Mouse (Mus musculus) CH12.LX (cell line): ENCODE measurements around the gene Slc4a5. TPM values are rescaled to one million over a fixed set of nuclear protein-coding genes. Genes with fewer than 3 reads are reported as not detected.
A peak's percentile ranks its signal among the peaks of the same experiment; 100 is the strongest.

ENCODE experiments used
- DNase-seq: peaks from one replicate; pipeline ENCODE4 v3.0.0-alpha.2; 2013; ENCODE audit errors: extremely low read depth
- H3K27ac ChIP-seq: 2 replicates; pipeline ENCODE4 v1.5.1; 2012; ENCODE audit warnings: low read depth, mild to moderate bottlenecking, control low read depth, moderate library complexity; ENCODE audit not compliant: insufficient read depth
- H3K27me3 ChIP-seq: replicated peaks from 2 replicates; pipeline ENCODE3; 2012; ENCODE audit warnings: inconsistent platforms
- H3K36me3 ChIP-seq, 2 experiments: replicated peaks in 1 of 2; 2 replicates each; pipeline versions ENCODE3 to v1.6.1; 2012; ENCODE audit warnings: inconsistent platforms in 1 of 2, low read length in 1 of 2, mild to moderate bottlenecking in 1 of 2, mixed read lengths in 1 of 2, moderate library complexity in 1 of 2; ENCODE audit not compliant: control insufficient read depth in 1 of 2, insufficient read depth in 1 of 2
- H3K4me1 ChIP-seq, 2 experiments: 2 replicates each; pipeline ENCODE4 v1.6.1; 2012; ENCODE audit warnings: inconsistent platforms in 1 of 2, moderate library complexity in 1 of 2; ENCODE audit not compliant: insufficient read depth in 2 of 2, control insufficient read depth in 1 of 2
- H3K4me2 ChIP-seq: 2 replicates; pipeline ENCODE4 v1.6.1; 2012; ENCODE audit warnings: low read depth, mild to moderate bottlenecking, control low read depth; ENCODE audit not compliant: poor library complexity, insufficient read depth, severe bottlenecking
- H3K4me3 ChIP-seq, 3 experiments: fragments of 150-350 bp in 1 of 3; sonication (generic) in 1 of 3; replicated peaks in 1 of 3; 2 replicates each; pipeline versions ENCODE3 to v1.5.1; 2011 to 2012; ENCODE audit warnings: low read depth in 2 of 3, low read length in 2 of 3, mild to moderate bottlenecking in 2 of 3, moderate library complexity in 2 of 3, control low read depth in 1 of 3, improper control_type of control experiment in 1 of 3, inconsistent platforms in 1 of 3, mixed read lengths in 1 of 3; ENCODE audit not compliant: poor library complexity in 1 of 3
- H3K79me2 ChIP-seq: replicated peaks from 2 replicates; pipeline ENCODE4 v1.6.1; 2012; ENCODE audit warnings: mild to moderate bottlenecking, moderate library complexity; ENCODE audit not compliant: control insufficient read depth, poor library complexity, insufficient read depth, severe bottlenecking; ENCODE audit errors: extremely low read depth
- H3K9ac ChIP-seq: 2 replicates; pipeline ENCODE4 v1.6.1; 2012; ENCODE audit warnings: low read depth, mild to moderate bottlenecking, control low read depth, moderate library complexity; ENCODE audit not compliant: insufficient read depth
- H3K9me3 ChIP-seq: replicated peaks from 2 replicates; pipeline ENCODE3; 2012; ENCODE audit warnings: low read length, inconsistent platforms, mixed read lengths
- BHLHE40 ChIP-seq: IDR thresholded peaks from 2 replicates; pipeline ENCODE4 v1.6.1; 2011; ENCODE audit warnings: mild to moderate bottlenecking, low read depth, low read length, improper control_type of control experiment
- CHD1 ChIP-seq: IDR thresholded peaks from 2 replicates; pipeline ENCODE4 v1.6.1; 2012; ENCODE audit warnings: low read depth, low read length, improper control_type of control experiment, inconsistent platforms
- CHD2 ChIP-seq: IDR thresholded peaks from 2 replicates; pipeline ENCODE4 v1.6.1; 2011; ENCODE audit warnings: low read length, improper control_type of control experiment
- CTCF ChIP-seq, 2 experiments: IDR thresholded peaks in 1 of 2; conservative IDR thresholded peaks in 1 of 2; 2 replicates each; pipeline ENCODE4 v1.5.1; 2011 to 2012; ENCODE audit warnings: low read depth in 2 of 2, low read length in 2 of 2, improper control_type of control experiment in 1 of 2, inconsistent platforms in 1 of 2, mild to moderate bottlenecking in 1 of 2, moderate library complexity in 1 of 2
- E2F4 ChIP-seq: IDR thresholded peaks from 2 replicates; pipeline ENCODE4 v1.6.1; 2011; ENCODE audit warnings: low read depth, low read length, improper control_type of control experiment; ENCODE audit not compliant: insufficient replicate concordance
- ELF1 ChIP-seq: IDR thresholded peaks from 2 replicates; pipeline ENCODE4 v1.6.1; 2014; ENCODE audit warnings: low read depth, mild to moderate bottlenecking, inconsistent platforms, low read length, improper control_type of control experiment
- EP300 ChIP-seq: IDR thresholded peaks from 2 replicates; pipeline ENCODE4 v1.6.1; 2011; ENCODE audit warnings: low read length, improper control_type of control experiment
- ETS1 ChIP-seq: conservative IDR thresholded peaks from 2 replicates; pipeline ENCODE4 v1.6.1; 2012; ENCODE audit warnings: low read depth, mild to moderate bottlenecking, inconsistent platforms, low read length, improper control_type of control experiment, moderate library complexity
- GABPA ChIP-seq: IDR thresholded peaks from 2 replicates; pipeline ENCODE4 v1.6.1; 2012; ENCODE audit warnings: low read depth, low read length, improper control_type of control experiment, inconsistent platforms; ENCODE audit not compliant: insufficient replicate concordance
- IRF4 ChIP-seq: IDR thresholded peaks from 2 replicates; pipeline ENCODE4 v1.6.1; 2014; ENCODE audit warnings: low read depth, mild to moderate bottlenecking, inconsistent platforms, low read length, improper control_type of control experiment
- JUN ChIP-seq: IDR thresholded peaks from 2 replicates; pipeline ENCODE4 v1.6.1; 2011; ENCODE audit warnings: low read depth, mild to moderate bottlenecking, low read length, improper control_type of control experiment, moderate library complexity; ENCODE audit not compliant: insufficient read depth
- MAFK ChIP-seq: IDR thresholded peaks from 2 replicates; pipeline ENCODE4 v1.6.1; 2011; ENCODE audit warnings: low read length, improper control_type of control experiment; ENCODE audit not compliant: insufficient replicate concordance
- MAX ChIP-seq: IDR thresholded peaks from 2 replicates; pipeline ENCODE4 v1.6.1; 2011; ENCODE audit warnings: low read length, improper control_type of control experiment
- MAZ ChIP-seq: IDR thresholded peaks from 2 replicates; pipeline ENCODE4 v1.6.1; 2012; ENCODE audit warnings: low read depth, mild to moderate bottlenecking, inconsistent platforms, low read length, improper control_type of control experiment, moderate library complexity
- MXI1 ChIP-seq: IDR thresholded peaks from 2 replicates; pipeline ENCODE4 v1.6.1; 2011; ENCODE audit warnings: mild to moderate bottlenecking, low read depth, low read length, improper control_type of control experiment
- MYC ChIP-seq: IDR thresholded peaks from 2 replicates; pipeline ENCODE4 v1.6.1; 2011; ENCODE audit warnings: low read depth, mild to moderate bottlenecking, improper control_type of control experiment, low read length
- NELFE ChIP-seq: IDR thresholded peaks from 2 replicates; pipeline ENCODE4 v1.6.1; 2011; ENCODE audit warnings: low read depth, low read length, improper control_type of control experiment
- PAX5 ChIP-seq: IDR thresholded peaks from 2 replicates; pipeline ENCODE4 v1.6.1; 2012; ENCODE audit warnings: low read length, inconsistent platforms, mixed read lengths
- POLR2AphosphoS2 ChIP-seq: IDR thresholded peaks from 2 replicates; pipeline ENCODE4 v1.6.1; 2011; ENCODE audit warnings: low read depth, low read length, improper control_type of control experiment
- RAD21 ChIP-seq: IDR thresholded peaks from 2 replicates; pipeline ENCODE4 v1.6.1; 2011; ENCODE audit warnings: low read depth, mild to moderate bottlenecking, low read length, improper control_type of control experiment, moderate library complexity
- RCOR1 ChIP-seq: conservative IDR thresholded peaks from 2 replicates; pipeline ENCODE4 v1.6.1; 2012; ENCODE audit warnings: low read depth, mild to moderate bottlenecking, inconsistent platforms, low read length, improper control_type of control experiment
- SIN3A ChIP-seq: IDR thresholded peaks from 2 replicates; pipeline ENCODE4 v1.6.1; 2012; ENCODE audit warnings: low read length, improper control_type of control experiment, inconsistent platforms
- SMC3 ChIP-seq: IDR thresholded peaks from 2 replicates; pipeline ENCODE4 v1.6.1; 2011; ENCODE audit warnings: low read depth, low read length, improper control_type of control experiment
- TBP ChIP-seq: conservative IDR thresholded peaks from 2 replicates; pipeline ENCODE4 v1.6.1; 2011; ENCODE audit warnings: low read depth, low read length, improper control_type of control experiment
- TCF12 ChIP-seq: IDR thresholded peaks from 2 replicates; pipeline ENCODE4 v1.6.1; 2014; ENCODE audit warnings: low read depth, mild to moderate bottlenecking, inconsistent platforms, low read length, improper control_type of control experiment
- UBTF ChIP-seq: IDR thresholded peaks from 2 replicates; pipeline ENCODE4 v1.6.1; 2012; ENCODE audit warnings: low read depth, mild to moderate bottlenecking, inconsistent platforms, low read length, improper control_type of control experiment, moderate library complexity
- USF2 ChIP-seq: conservative IDR thresholded peaks from 2 replicates; pipeline ENCODE4 v1.6.1; 2011; ENCODE audit warnings: low read depth, low read length, improper control_type of control experiment
- ZC3H11A ChIP-seq: IDR thresholded peaks from 2 replicates; pipeline ENCODE4 v1.6.1; 2012; ENCODE audit warnings: low read depth, mild to moderate bottlenecking, inconsistent platforms, low read length, improper control_type of control experiment
- ZKSCAN1 ChIP-seq: IDR thresholded peaks from 2 replicates; pipeline ENCODE4 v1.6.1; 2012; ENCODE audit warnings: low read depth, inconsistent platforms, low read length, improper control_type of control experiment, borderline replicate concordance
- ZMIZ1 ChIP-seq: IDR thresholded peaks from 2 replicates; pipeline ENCODE4 v1.6.1; 2012; ENCODE audit warnings: low read depth, mild to moderate bottlenecking, inconsistent platforms, low read length, improper control_type of control experiment
- dilution Hi-C: fragments of 300-500 bp; cut with MboI; formaldehyde crosslinking; loops from 2 replicates; pipeline ENCODE4 v1.14.3; 2020; ENCODE audit warnings: low sequenced_read_pairs; ENCODE audit not compliant: extremely low pct_unique_long_range_greater_than_20kb, extremely low pct_ligation_motif_present
- in situ Hi-C: fragments of 300-500 bp; cut with MboI; formaldehyde crosslinking; loops from 3 replicates; pipeline ENCODE4 v1.14.3; 2019; ENCODE audit warnings: low sequenced_read_pairs, low pct_ligation_motif_present, low pct_unique_long_range_greater_than_20kb, mixed read lengths
- polyA plus RNA-seq: library from polyadenylated mRNA; unstranded; fragments of >175 nt; gene quantifications from 2 replicates; pipeline ENCODE4 v1.2.1, GENCODE M21; 2012; ENCODE audit warnings: low read depth; ENCODE audit not compliant: insufficient read length
- total RNA-seq, 2 experiments: library from RNA; depleted of rRNA; stranded (reverse); fragments of 300-350 nt in 1 of 2; fragments of >200 nt in 1 of 2; gene quantifications; 2 replicates each; pipeline ENCODE4 v1.2.3; 2012 to 2014

The Slc4a5 gene
- total and polyA plus RNA-seq, 3 experiments: 0.13 to 0.21 TPM; not detected in 1

GRCm38 (mm10) chr6:83316022-83316421, 96.4 kb downstream of the Slc4a5 start:
- dilution Hi-C loops: no loop called here
- Histone ChIP-seq H3K4me1 (peaks cover 9 to 42% of the 10 kb centered on the region in 2 experiments), H3K27me3 (no peaks in the 10 kb centered on the region), H3K9me3 (no peaks in the 10 kb centered on the region), H3K36me3 (peaks cover 26 to 41% of the 10 kb centered on the region in 2 experiments), H3K9ac (peak overlapping the region; percentile 97), H3K4me3 (peak overlapping the region; percentile 89 to 98 (median 97)), H3K4me2 (peak overlapping the region; percentile 96), H3K79me2 (peaks cover 54% of the 10 kb centered on the region), H3K27ac (no peak overlapping the region; the same call in 1 of the 2 replicates)
- TF ChIP-seq SIN3A: peak; percentile 95
- TF ChIP-seq MYC: 0 out of 2 replicates have a peak, but pooled peaks have one; percentile 12
- TF ChIP-seq ELF1: no peak
- in situ Hi-C loops: no loop called here
- peak; percentile 61 for DNase-seq

GRCm38 (mm10) chr6:83317108-83317741, 97.6 kb downstream of the Slc4a5 start:
- Histone ChIP-seq H3K4me2 (0 out of 2 replicates have a peak overlapping the region, but pooled peaks have one; percentile 5), H3K27me3 (no peaks in the 10 kb centered on the region), H3K79me2 (peaks cover 47% of the 10 kb centered on the region), H3K27ac (peak overlapping the region; percentile 95), H3K9ac (peak overlapping the region; percentile 97), H3K4me3 (peak overlapping the region; percentile 89 to 98 (median 97)), H3K36me3 (peaks cover 14 to 29% of the 10 kb centered on the region in 2 experiments), H3K9me3 (no peaks in the 10 kb centered on the region), H3K4me1 (peaks cover 9 to 47% of the 10 kb centered on the region in 2 experiments)
- peak; percentile 93 for DNase-seq
- in situ Hi-C loops: no loop called here
- dilution Hi-C loops: no loop called here
- TF ChIP-seq USF2 (no peak), ZKSCAN1 (no peak), ZMIZ1 (peak; percentile 89), MXI1 (peak; percentile 98), MAX (peak; percentile 92; the same call in 1 of the 2 replicates), GABPA (no peak), CHD1 (no peak), JUN (no peak), BHLHE40 (peak; percentile 61), ZC3H11A (no peak), ELF1 (peak; percentile 38; the same call in 1 of the 2 replicates), ETS1 (peak; percentile 6; the same call in 1 of the 2 replicates), TBP (peak; percentile 77), POLR2AphosphoS2 (peak; percentile 91), SIN3A (peak; percentile 88; the same call in 1 of the 2 replicates), MYC (peak; percentile 97), RCOR1 (no peak), CHD2 (peak; percentile 83), NELFE (peak; percentile 91), TCF12 (peak; percentile 80), IRF4 (peak; percentile 36; the same call in 1 of the 2 replicates), SMC3 (peak; percentile 41), RAD21 (peak; percentile 39), CTCF (conservative IDR thresholded peaks at IDR 0.05 in 1 of 2, IDR thresholded peaks at IDR 0.05 in 1 of 2; ENCODE audit: low read depth in 2 of 2, low read length in 2 of 2) (peak; percentile 41 to 68; a peak in 3 of 4 replicates), E2F4 (no peak), EP300 (no peak), MAFK (no peak), UBTF (0 out of 2 replicates have a peak, but pooled peaks have one; percentile 34), PAX5 (no peak), MAZ (peak; percentile 39; the same call in 1 of the 2 replicates)
